Mouse (Mus musculus) gastrocnemius, postnatal 10 days (tissue): Measurements from ENCODE around the gene Ak1. TPM values are rescaled to one million over a fixed set of nuclear protein-coding genes. Genes with fewer than 3 reads are reported as not detected.
A peak's percentile ranks its signal among the peaks of the same experiment; 100 is the strongest.

ENCODE experiments used
- DNase-seq: peaks from one replicate; pipeline ENCODE4 v3.0.0; 2021; ENCODE audit warnings: mixed read lengths
- total RNA-seq, 2 experiments: library from RNA; stranded (reverse); gene quantifications; 2 replicates each; pipeline ENCODE4 v1.2.3; 2021

Ak1 gene
- total RNA-seq, 2 experiments from 2014 or later, result 1,275 to 1,593 TPM

GRCm38 (mm10) chr2:32653764-32654163 is 32.2 kb downstream of the Ak1 start:
- no peak for DNase-seq

- DNase-seq, result no peak
These were observed 33.3 kb downstream of the Ak1 start for GRCm38 (mm10) chr2:32654743-32655393.

GRCm38 (mm10) chr2:32655394-32655744 is 33.8 kb downstream of the Ak1 start:
- no peak for DNase-seq

- DNase-seq, result no peak
These were observed 34.3 kb downstream of the Ak1 start for GRCm38 (mm10) chr2:32655826-32656225.

GRCm38 (mm10) chr2:32658873-32659272 is 37.3 kb downstream of the Ak1 start:
- DNase-seq, result no peak

- DNase-seq, result no peak
These were observed 40.0 kb downstream of the Ak1 start for GRCm38 (mm10) chr2:32661509-32662107.

- no peak for DNase-seq
These were observed 40.7 kb downstream of the Ak1 start for GRCm38 (mm10) chr2:32662291-32662690.

GRCm38 (mm10) chr2:32665345-32665744 is 43.8 kb downstream of the Ak1 start:
- no peak for DNase-seq

GRCm38 (mm10) chr2:32665853-32666252 is 44.3 kb downstream of the Ak1 start:
- DNase-seq, result no peak

- DNase-seq, result no peak
These were observed 46.2 kb downstream of the Ak1 start for GRCm38 (mm10) chr2:32667775-32668174.

- DNase-seq, result no peak
These were observed 46.6 kb downstream of the Ak1 start for GRCm38 (mm10) chr2:32668176-32668575.

- DNase-seq, result no peak
These were observed 48.3 kb downstream of the Ak1 start for GRCm38 (mm10) chr2:32669876-32670275.

GRCm38 (mm10) chr2:32671147-32671546 is 49.6 kb downstream of the Ak1 start:
- DNase-seq, result no peak

GRCm38 (mm10) chr2:32671907-32672595 is 50.5 kb downstream of the Ak1 start:
- no peak for DNase-seq

- no peak for DNase-seq
These were observed 51.8 kb downstream of the Ak1 start for GRCm38 (mm10) chr2:32673176-32673917.

GRCm38 (mm10) chr2:32676821-32677220 is 55.3 kb downstream of the Ak1 start:
- no peak for DNase-seq

GRCm38 (mm10) chr2:32677683-32678082 is 56.1 kb downstream of the Ak1 start:
- DNase-seq, result no peak

GRCm38 (mm10) chr2:32680051-32680451 is 58.5 kb downstream of the Ak1 start:
- peak; percentile 34 for DNase-seq

- DNase-seq, result no peak
These were observed 59.5 kb downstream of the Ak1 start for GRCm38 (mm10) chr2:32680961-32681650.

- DNase-seq, result no peak
These were observed 60.2 kb downstream of the Ak1 start for GRCm38 (mm10) chr2:32681754-32682153.

GRCm38 (mm10) chr2:32682721-32683417 is 61.3 kb downstream of the Ak1 start:
- peak; percentile 35 for DNase-seq

- no peak for DNase-seq
These were observed 62.1 kb downstream of the Ak1 start for GRCm38 (mm10) chr2:32683701-32684100.
